Comparison of ENCODE assay signal across 8 mouse cellular contexts in the genomic region with DNA sequence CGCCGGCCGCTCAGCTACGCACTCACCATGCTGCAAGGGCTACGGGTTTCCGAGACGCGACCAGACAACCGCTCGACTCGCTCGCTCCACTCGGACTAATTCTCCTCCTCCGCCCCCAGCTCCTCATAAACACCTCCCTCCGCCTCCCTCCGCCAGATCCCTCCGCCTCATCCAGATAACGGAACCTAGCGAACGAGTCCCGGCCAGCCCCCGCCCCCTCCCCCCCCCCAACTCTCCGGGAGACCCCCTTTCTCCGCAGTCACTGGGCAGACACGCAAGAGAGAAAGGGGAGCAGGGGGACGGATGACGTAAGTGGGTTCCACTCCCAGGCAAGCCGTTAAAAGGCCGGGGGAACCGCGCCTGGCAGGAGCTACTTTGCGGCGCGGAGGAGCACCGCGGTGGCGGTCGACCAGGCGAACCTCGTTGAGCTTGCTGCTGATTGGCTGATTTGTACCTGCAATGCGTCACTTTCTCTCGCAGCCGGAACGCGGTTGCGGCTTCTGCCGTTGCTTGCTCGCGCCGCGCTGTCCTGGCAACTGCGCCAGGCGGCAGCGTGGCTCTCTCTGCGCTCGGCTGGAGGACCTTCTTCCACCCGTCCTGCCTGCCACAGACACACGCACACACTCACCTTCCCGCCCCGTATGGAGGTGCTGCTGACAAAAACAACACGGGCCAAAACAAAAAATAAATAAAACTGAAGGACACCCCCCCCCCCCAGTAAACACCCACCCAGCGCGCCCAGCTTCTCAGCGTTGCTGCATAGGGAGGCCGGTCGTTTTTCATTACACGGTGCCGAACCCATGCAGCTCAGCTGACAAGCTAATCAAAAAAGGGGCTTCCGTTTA. TPM values are rescaled to one million over a fixed set of nuclear protein-coding genes. Genes with fewer than 3 reads are reported as not detected.
DNase-seq lines count a peak whose midpoint lies in the region; ATAC-seq and TF ChIP-seq lines count a peak whose summit lies in the region.

Gene Calm2 (minus strand): TSS at position 169 of the 845 bp plus-strand sequence.

- no peak for TF ChIP-seq CTCF in E14TG2a.4 (conservative IDR thresholded peaks at IDR 0.05; ENCODE audit: low read length)
- peak; percentile 22; the same call in 1 of the 2 replicates for TF ChIP-seq CTCF in heart, postnatal 0 days (IDR thresholded peaks at IDR 0.05; ENCODE audit: low read depth)
- peak; percentile 4; the same call in 1 of the 2 replicates for TF ChIP-seq CTCF in testis, adult 2 months (IDR thresholded peaks at IDR 0.05; ENCODE audit: control insufficient read depth, insufficient read depth, insufficient replicate concordance, low read depth, low read length)

- TF ChIP-seq POLR2A in testis, adult 2 months (IDR thresholded peaks at IDR 0.05; ENCODE audit: control insufficient read depth, low read depth, low read length): peak; percentile 100

- H3K4me2 ChIP-seq in forebrain, embryonic 12.5 days: peak within 1 kb of the TSS; percentile 79
- peak within 1 kb of the TSS; percentile 72 for H3K4me2 ChIP-seq in heart, postnatal 0 days (ENCODE audit: low read depth, low read length)
- H3K4me2 ChIP-seq in liver, embryonic 16.5 days (ENCODE audit: low read depth, low read length): peak within 1 kb of the TSS; percentile 74
- peak within 1 kb of the TSS; percentile 96 for H3K4me2 ChIP-seq in neural tube, embryonic 13.5 days

- H3K27ac ChIP-seq in forebrain, embryonic 12.5 days: peak within 1 kb of the TSS; percentile 99
- peak within 1 kb of the TSS; percentile 97 for H3K27ac ChIP-seq in heart, postnatal 0 days (ENCODE audit: low read depth)
- peak within 1 kb of the TSS; percentile 90 for H3K27ac ChIP-seq in liver, embryonic 16.5 days (ENCODE audit: low read length)
- peak within 1 kb of the TSS; percentile 100 for H3K27ac ChIP-seq in neural tube, embryonic 13.5 days (replicated peaks)
- H3K27ac ChIP-seq in testis, adult 2 months (ENCODE audit: control insufficient read depth, insufficient read depth, low read depth, low read length): peak within 1 kb of the TSS; percentile 99

- H3K4me3 ChIP-seq in E14TG2a.4 (replicated peaks; ENCODE audit: low read length): peak within 1 kb of the TSS; percentile 94
- peak within 1 kb of the TSS; percentile 93 for H3K4me3 ChIP-seq in forebrain, embryonic 12.5 days (replicated peaks)
- peak within 1 kb of the TSS; percentile 94 for H3K4me3 ChIP-seq in heart, postnatal 0 days (ENCODE audit: low read depth, low read length)
- H3K4me3 ChIP-seq in liver, embryonic 16.5 days (ENCODE audit: low read depth, low read length): peak within 1 kb of the TSS; percentile 73
- peak within 1 kb of the TSS; percentile 93 for H3K4me3 ChIP-seq in neural tube, embryonic 13.5 days
- H3K4me3 ChIP-seq in testis, adult 2 months (ENCODE audit: control insufficient read depth, low read depth, low read length): peak within 1 kb of the TSS; percentile 98

- peaks cover 27% of the 10 kb centered on the region for H3K36me3 ChIP-seq in E14TG2a.4 (ENCODE audit: insufficient read depth, low read length)
- no peaks in the 10 kb centered on the region; the same call in 1 of the 2 replicates for H3K36me3 ChIP-seq in forebrain, embryonic 12.5 days (replicated peaks)
- no peaks in the 10 kb centered on the region for H3K36me3 ChIP-seq in heart, postnatal 0 days (replicated peaks; ENCODE audit: control insufficient read depth, insufficient read depth, low read length)
- H3K36me3 ChIP-seq in liver, embryonic 16.5 days (ENCODE audit: control insufficient read depth, insufficient read depth): peaks cover 6% of the 10 kb centered on the region
- no peaks in the 10 kb centered on the region for H3K36me3 ChIP-seq in neural tube, embryonic 13.5 days
- peaks cover 2% of the 10 kb centered on the region for H3K36me3 ChIP-seq in testis, adult 2 months (ENCODE audit: control insufficient read depth, insufficient read depth, low read length)

- H3K4me1 ChIP-seq in E14TG2a.4 (replicated peaks; ENCODE audit: low read depth, low read length): peaks cover 49% of the 10 kb centered on the region
- H3K4me1 ChIP-seq in forebrain, embryonic 12.5 days: peaks cover 35% of the 10 kb centered on the region
- H3K4me1 ChIP-seq in heart, postnatal 0 days (ENCODE audit: control insufficient read depth, insufficient read depth): peaks cover 27% of the 10 kb centered on the region
- H3K4me1 ChIP-seq in liver, embryonic 16.5 days (ENCODE audit: control insufficient read depth, low read depth, low read length): peaks cover 23% of the 10 kb centered on the region
- H3K4me1 ChIP-seq in neural tube, embryonic 13.5 days (replicated peaks): peaks cover 37% of the 10 kb centered on the region
- peaks cover 2% of the 10 kb centered on the region; the same call in 1 of the 2 replicates for H3K4me1 ChIP-seq in testis, adult 2 months (ENCODE audit: control insufficient read depth, insufficient read depth, low read length)

- under 1% methylated on average over 68 of the region's 69 CpGs for WGBS in forebrain, embryonic 12.5 days
- under 1% methylated on average over 63 of the region's 69 CpGs for WGBS in heart, postnatal 0 days
- WGBS in liver, embryonic 16.5 days (ENCODE audit: insufficient replicate concordance): under 1% methylated on average over 67 of the region's 69 CpGs
- under 1% methylated on average over 69 of the region's 69 CpGs for WGBS in neural tube, embryonic 13.5 days

- peak; percentile 95 for DNase-seq in c-Kit-positive CD71-positive TER-119-positive erythroid progenitor cells, embryonic 14.5 days (ENCODE audit: low spot score)
- DNase-seq in heart, postnatal 0 days (ENCODE audit: low spot score): peak; percentile 94
- peak; percentile 98 to 99 for DNase-seq in kidney, postnatal 4 days

- H3K27me3 ChIP-seq in E14TG2a.4 (ENCODE audit: insufficient read depth, low read length): peaks cover 8% of the 10 kb centered on the region; the same call in 1 of the 2 replicates
- H3K27me3 ChIP-seq in forebrain, embryonic 12.5 days: no peaks in the 10 kb centered on the region
- no peaks in the 10 kb centered on the region for H3K27me3 ChIP-seq in heart, postnatal 0 days (ENCODE audit: control insufficient read depth, insufficient read depth, low read length)
- H3K27me3 ChIP-seq in liver, embryonic 16.5 days (ENCODE audit: control insufficient read depth, insufficient read depth, low read depth, low read length): no peaks in the 10 kb centered on the region
- H3K27me3 ChIP-seq in neural tube, embryonic 13.5 days: no peaks in the 10 kb centered on the region
- H3K27me3 ChIP-seq in testis, adult 2 months (ENCODE audit: control insufficient read depth, insufficient read depth, low read length): no peaks in the 10 kb centered on the region

- TF ChIP-seq EP300 in heart, postnatal 0 days (IDR thresholded peaks at IDR 0.05; ENCODE audit: low read depth): peak; percentile 72

- ATAC-seq in forebrain, embryonic 12.5 days (ENCODE audit: low FRiP score): peak; percentile 93
- peak; percentile 91 for ATAC-seq in heart, postnatal 0 days (ENCODE audit: insufficient read depth, low read depth)
- peak; percentile 87 for ATAC-seq in liver, embryonic 16.5 days (ENCODE audit: low read depth)
- ATAC-seq in neural tube, embryonic 13.5 days (ENCODE audit: low read depth): peak; percentile 94

- no peaks in the 10 kb centered on the region for H3K9me3 ChIP-seq in E14TG2a.4 (ENCODE audit: low read length)
- H3K9me3 ChIP-seq in forebrain, embryonic 12.5 days: no peaks in the 10 kb centered on the region
- H3K9me3 ChIP-seq in heart, postnatal 0 days (replicated peaks; ENCODE audit: control insufficient read depth, low read length): no peaks in the 10 kb centered on the region
- H3K9me3 ChIP-seq in liver, embryonic 16.5 days (replicated peaks; ENCODE audit: control insufficient read depth, low read length): no peaks in the 10 kb centered on the region
- no peaks in the 10 kb centered on the region for H3K9me3 ChIP-seq in neural tube, embryonic 13.5 days

- peak within 1 kb of the TSS; percentile 99 for H3K9ac ChIP-seq in forebrain, embryonic 12.5 days
- peak within 1 kb of the TSS; percentile 98 for H3K9ac ChIP-seq in heart, postnatal 0 days (replicated peaks; ENCODE audit: low read depth, low read length)
- peak within 1 kb of the TSS; percentile 84 for H3K9ac ChIP-seq in liver, embryonic 16.5 days (ENCODE audit: low read depth, low read length)
- H3K9ac ChIP-seq in neural tube, embryonic 13.5 days: peak within 1 kb of the TSS; percentile 100

RNA-seq across cellular contexts. Expression of gene Calm2, which starts in this region (rescaled TPM):
- polyA plus RNA-seq in forebrain, embryonic 12.5 days (2016; fragmentation: Nextera tagmentation; extraction: Ambion mirVana): 1,267 and 1,277 TPM in 2 replicates
- 129 and 183 TPM in 2 replicates for total RNA-seq in heart, postnatal 0 days (2014; rRNA removed; ENCODE audit: low replicate concordance)
- polyA plus RNA-seq in heart, postnatal 0 days (2015; fragmentation: Nextera tagmentation; extraction: Ambion mirVana): 389 and 428 TPM in 2 replicates
- 332 and 366 TPM in 2 replicates for polyA plus RNA-seq in liver, embryonic 16.5 days (2015; fragmentation: Nextera tagmentation; extraction: Ambion mirVana)
- 2,810 and 2,954 TPM in 2 replicates for polyA plus RNA-seq in neural tube, embryonic 13.5 days (2015; fragmentation: Nextera tagmentation; extraction: Ambion mirVana)
- polyA plus RNA-seq in testis, adult 2 months (2012; rRNA removed): 174 and 245 TPM in 2 replicates

Comparison
In these comparisons a context has a peak if more than half of its experiments do, and no peak if none do; other contexts are left out.
1. Peak in every context shown above with its lines: DNase-seq, ATAC-seq, H3K4me3 ChIP-seq and H3K27ac ChIP-seq.